Mouse (Mus musculus) MEL (cell line): Measurements from ENCODE around the gene Tbx3.

Experiments
- CTCF ChIP-seq, 3 experiments: IDR thresholded peaks in 2 of 3; conservative IDR thresholded peaks in 1 of 3; 2 replicates each; pipeline ENCODE4 v1.5.1; 2011 to 2012; ENCODE audit warnings: low read length in 3 of 3, low read depth in 2 of 3, mild to moderate bottlenecking in 2 of 3, improper control_type of control experiment in 1 of 3, inconsistent platforms in 1 of 3, mixed read lengths in 1 of 3, moderate library complexity in 1 of 3; ENCODE audit not compliant: control insufficient read depth in 1 of 3, insufficient read depth in 1 of 3, poor library complexity in 1 of 3, severe bottlenecking in 1 of 3
- MEF2A ChIP-seq: IDR thresholded peaks from 2 replicates; pipeline ENCODE4 v1.6.1; 2014; ENCODE audit warnings: low read depth, mild to moderate bottlenecking, inconsistent platforms, low read length, improper control_type of control experiment; ENCODE audit not compliant: poor library complexity, insufficient replicate concordance, severe bottlenecking; ENCODE audit errors: extremely low read depth

DNA sequence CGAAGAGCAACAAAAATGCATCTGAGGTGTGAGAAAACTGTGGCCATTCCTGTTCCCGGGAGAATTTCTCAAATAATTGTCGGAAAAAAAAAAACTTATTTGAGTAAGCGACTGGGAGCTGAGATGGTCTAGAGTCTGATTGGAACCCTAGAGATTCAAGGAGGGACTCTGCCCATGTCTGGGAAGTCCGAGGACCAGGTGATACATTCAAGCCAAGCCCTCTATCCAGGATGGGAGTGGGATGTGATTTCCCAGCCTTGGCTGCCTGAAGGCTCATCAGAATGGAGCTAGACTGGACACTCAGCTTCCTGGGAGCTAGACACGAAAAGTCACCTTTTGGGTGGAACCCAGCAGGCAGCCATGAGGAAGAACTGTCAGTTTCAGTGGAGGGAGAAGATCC, 12.7 kb upstream of the Tbx3 start:
- TF ChIP-seq MEF2A, result no peak
- TF ChIP-seq CTCF (IDR thresholded peaks at IDR 0.05 in 2 of 3, conservative IDR thresholded peaks at IDR 0.05 in 1 of 3; ENCODE audit: control insufficient read depth in 1 of 3, insufficient read depth in 1 of 3, low read depth in 2 of 3, low read length in 3 of 3, poor library complexity in 1 of 3, severe bottlenecking in 1 of 3), result no peak
